Mouse (Mus musculus) midbrain, embryonic 16.5 days (tissue): Measurements from ENCODE around the gene Akr1c21. TPM values are rescaled to one million over a fixed set of nuclear protein-coding genes. Genes with fewer than 3 reads are reported as not detected.
"Not testable (repeated sequence)": the region's sequence is repeated elsewhere in the genome, so short reads cannot be mapped to it uniquely, and the experiment has no call there.

ENCODE experiments used
- ATAC-seq: fragments of 200-750 bp; cut with Nextera tagmentation; 2 replicates; pipeline ENCODE4 v1.8.0; 2017; ENCODE audit warnings: moderate TSS enrichment
- H3K27ac ChIP-seq: fragments of 300-500 bp; sonication (generic); 2 replicates; pipeline ENCODE4 v1.5.1; 2014; ENCODE audit warnings: mild to moderate bottlenecking, low read length, mixed read lengths
- H3K27me3 ChIP-seq: fragments of 300-500 bp; sonication (generic); 2 replicates; pipeline ENCODE4 v1.6.1; 2014; ENCODE audit warnings: low read depth, low read length, mixed read lengths; ENCODE audit not compliant: control insufficient read depth, insufficient read depth
- H3K36me3 ChIP-seq: fragments of 300-500 bp; sonication (generic); 2 replicates; pipeline ENCODE4 v1.6.1; 2014; ENCODE audit warnings: mild to moderate bottlenecking, low read length, moderate library complexity, mixed read lengths; ENCODE audit not compliant: control insufficient read depth, insufficient read depth
- H3K4me1 ChIP-seq: fragments of 300-500 bp; sonication (generic); 2 replicates; pipeline ENCODE4 v1.6.1; 2014; ENCODE audit warnings: mild to moderate bottlenecking, low read length, mixed read lengths; ENCODE audit not compliant: control insufficient read depth, insufficient read depth
- H3K4me2 ChIP-seq: fragments of 300-500 bp; sonication (generic); 2 replicates; pipeline ENCODE4 v1.6.1; 2014; ENCODE audit warnings: mild to moderate bottlenecking, low read length, mixed read lengths
- H3K4me3 ChIP-seq: fragments of 300-500 bp; sonication (generic); 2 replicates; pipeline ENCODE4 v1.5.1; 2014; ENCODE audit warnings: low read depth, mild to moderate bottlenecking, low read length, moderate library complexity, mixed read lengths
- H3K9ac ChIP-seq: fragments of 300-500 bp; sonication (generic); 2 replicates; pipeline ENCODE4 v1.6.1; 2014; ENCODE audit warnings: low read depth, low read length, mixed read lengths
- H3K9me3 ChIP-seq: fragments of 300-500 bp; sonication (generic); replicated peaks from 2 replicates; pipeline ENCODE4 v1.6.1; 2014; ENCODE audit warnings: mild to moderate bottlenecking, low read length, mixed read lengths; ENCODE audit not compliant: control insufficient read depth, poor library complexity, severe bottlenecking
- WGBS: fragments of 180-500 bp; shearing (Covaris S2); extraction: QIAGEN DNeasy Blood & Tissue Kit; methylation state at CpG from one replicate; pipeline ENCODE4 v1.1.7; 2014; 5-methylcytosine and 5-hydroxymethylcytosine counted together
- polyA plus RNA-seq: library from polyadenylated mRNA; unstranded; fragments of >200 nt; fragmentation: Nextera tagmentation; extraction: Ambion mirVana; gene quantifications from 2 replicates; pipeline ENCODE4 v1.2.1, GENCODE M21; 2015

The Akr1c21 gene
- not detected in 2 replicates for polyA plus RNA-seq

DNA sequence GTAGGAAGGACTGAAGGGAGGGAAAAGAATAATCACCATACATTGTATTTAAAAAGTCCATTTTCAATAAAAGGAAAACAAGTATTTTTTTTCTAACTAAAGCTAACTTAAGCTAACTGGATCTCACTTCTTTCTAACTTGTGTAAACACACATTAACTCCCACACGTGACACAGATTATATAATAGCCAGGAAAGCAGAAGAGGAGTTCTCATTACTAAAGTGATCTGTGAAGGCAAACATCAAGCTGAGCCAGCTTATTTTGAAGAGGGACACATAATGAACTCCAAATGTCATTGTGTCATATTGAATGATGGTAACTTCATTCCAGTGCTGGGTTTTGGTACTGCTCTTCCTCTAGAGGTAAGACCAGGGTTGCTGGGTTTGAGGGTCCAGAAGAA, at the start of gene Akr1c21:
Akr1c21 (plus strand) TSS at position 205 of the 400 bp plus-strand sequence.
- WGBS = 79% methylated on average over 1 of the region's 1 CpGs
- no peak within 1 kb of the TSS for H3K4me2 ChIP-seq

GRCm38 (mm10) chr13:4559143-4559542, 14.7 kb upstream of the Akr1c21 start:
- WGBS = 69% methylated on average over 1 of the region's 1 CpGs
- H3K36me3 ChIP-seq = no peaks in the 10 kb centered on the region
- ATAC-seq = no peak

More for the DNA sequence above, at the start of gene Akr1c21:
- no peak for ATAC-seq
- Histone ChIP-seq H3K9ac (no peak within 1 kb of the TSS), H3K4me1 (no peaks in the 10 kb centered on the region), H3K4me3 (no peak within 1 kb of the TSS), H3K36me3 (no peaks in the 10 kb centered on the region), H3K27ac (no peak within 1 kb of the TSS), H3K9me3 (no peaks in the 10 kb centered on the region), H3K27me3 (no peaks in the 10 kb centered on the region)

GRCm38 (mm10) chr13:4560500-4560899, 13.4 kb upstream of the Akr1c21 start:
- Histone ChIP-seq H3K27ac (no peak overlapping the region), H3K9ac (no peak overlapping the region), H3K4me1 (no peaks in the 10 kb centered on the region), H3K9me3 (no peaks in the 10 kb centered on the region), H3K27me3 (no peaks in the 10 kb centered on the region), H3K4me2 (no peak overlapping the region), H3K4me3 (no peak overlapping the region), H3K36me3 (no peaks in the 10 kb centered on the region)
- no peak for ATAC-seq

More at GRCm38 (mm10) chr13:4559143-4559542, 14.7 kb upstream of the Akr1c21 start:
- Histone ChIP-seq H3K4me3 (no peak overlapping the region), H3K27me3 (no peaks in the 10 kb centered on the region), H3K27ac (no peak overlapping the region), H3K4me1 (no peaks in the 10 kb centered on the region), H3K9ac (no peak overlapping the region), H3K9me3 (no peaks in the 10 kb centered on the region), H3K4me2 (no peak overlapping the region)

- ATAC-seq = no peak
- no peaks in the 10 kb centered on the region for H3K36me3 ChIP-seq
- H3K27ac ChIP-seq = no peak overlapping the region
- no peak overlapping the region for H3K4me2 ChIP-seq
- WGBS = 80% methylated on average over 2 of the region's 2 CpGs
- no peak overlapping the region for H3K4me3 ChIP-seq
- H3K9me3 ChIP-seq = no peaks in the 10 kb centered on the region
- no peaks in the 10 kb centered on the region for H3K27me3 ChIP-seq
- H3K9ac ChIP-seq = no peak overlapping the region
- no peaks in the 10 kb centered on the region for H3K4me1 ChIP-seq
Measured at GRCm38 (mm10) chr13:4565996-4566395, 7.9 kb upstream of the Akr1c21 start.

GRCm38 (mm10) chr13:4576921-4577320, 3.0 kb downstream of the Akr1c21 start:
- Histone ChIP-seq H3K27me3 (no peaks in the 10 kb centered on the region), H3K4me2 (no peak overlapping the region), H3K9ac (no peak overlapping the region), H3K4me3 (no peak overlapping the region), H3K9me3 (no peaks in the 10 kb centered on the region), H3K36me3 (no peaks in the 10 kb centered on the region), H3K27ac (no peak overlapping the region), H3K4me1 (no peaks in the 10 kb centered on the region)
- ATAC-seq = no peak
- WGBS = 95% methylated on average over 1 of the region's 1 CpGs

DNA sequence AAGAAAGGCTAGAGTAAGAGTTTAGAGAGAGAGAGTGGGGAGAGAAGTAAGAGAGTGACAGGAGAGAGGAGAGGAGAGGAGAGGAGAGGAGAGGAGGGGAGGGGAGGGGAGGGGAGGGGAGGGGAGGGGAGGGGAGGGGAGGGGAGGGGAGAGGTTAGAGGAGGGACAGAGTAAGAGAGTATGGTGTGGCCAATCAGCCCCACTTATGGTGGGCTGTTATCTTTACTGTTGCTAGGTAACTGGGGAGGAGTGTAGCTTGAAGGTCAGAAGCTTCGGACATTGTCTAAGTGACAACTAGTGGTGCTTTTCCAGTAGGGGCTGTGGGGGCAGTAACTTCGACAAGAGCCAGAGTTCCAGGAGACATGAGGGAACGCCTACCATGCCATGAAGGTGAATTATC, 29.6 kb downstream of the Akr1c21 start:
- not testable (repeated sequence) for H3K4me3 ChIP-seq, H3K27me3 ChIP-seq, H3K4me2 ChIP-seq, H3K27ac ChIP-seq, H3K4me1 ChIP-seq, ATAC-seq, H3K9ac ChIP-seq, H3K36me3 ChIP-seq, H3K9me3 ChIP-seq
- 85% methylated on average over 3 of the region's 3 CpGs for WGBS

- no peaks in the 10 kb centered on the region for H3K9me3 ChIP-seq
- H3K27ac ChIP-seq = no peak overlapping the region
- H3K4me1 ChIP-seq = no peaks in the 10 kb centered on the region; the same call in 1 of the 2 replicates
- H3K4me2 ChIP-seq = no peak overlapping the region
- no peak overlapping the region for H3K4me3 ChIP-seq
- H3K9ac ChIP-seq = no peak overlapping the region
- no peaks in the 10 kb centered on the region for H3K27me3 ChIP-seq
- 89% methylated on average over 4 of the region's 4 CpGs for WGBS
- no peak for ATAC-seq
- H3K36me3 ChIP-seq = peaks cover 2% of the 10 kb centered on the region; the same call in 1 of the 2 replicates
Measured at GRCm38 (mm10) chr13:4606821-4607220, 32.9 kb downstream of the Akr1c21 start.

GRCm38 (mm10) chr13:4608530-4608929, 34.7 kb downstream of the Akr1c21 start:
- Histone ChIP-seq H3K27ac (peak overlapping the region; percentile 80), H3K36me3 (peaks cover 2% of the 10 kb centered on the region; the same call in 1 of the 2 replicates), H3K9me3 (no peaks in the 10 kb centered on the region), H3K9ac (peak overlapping the region; percentile 68), H3K4me2 (peak overlapping the region; percentile 78), H3K4me1 (no peaks in the 10 kb centered on the region; the same call in 1 of the 2 replicates), H3K4me3 (peak overlapping the region; percentile 61), H3K27me3 (no peaks in the 10 kb centered on the region)
- no peak; the same call in 1 of the 2 replicates for ATAC-seq
- 17% methylated on average over 9 of the region's 9 CpGs for WGBS

DNA sequence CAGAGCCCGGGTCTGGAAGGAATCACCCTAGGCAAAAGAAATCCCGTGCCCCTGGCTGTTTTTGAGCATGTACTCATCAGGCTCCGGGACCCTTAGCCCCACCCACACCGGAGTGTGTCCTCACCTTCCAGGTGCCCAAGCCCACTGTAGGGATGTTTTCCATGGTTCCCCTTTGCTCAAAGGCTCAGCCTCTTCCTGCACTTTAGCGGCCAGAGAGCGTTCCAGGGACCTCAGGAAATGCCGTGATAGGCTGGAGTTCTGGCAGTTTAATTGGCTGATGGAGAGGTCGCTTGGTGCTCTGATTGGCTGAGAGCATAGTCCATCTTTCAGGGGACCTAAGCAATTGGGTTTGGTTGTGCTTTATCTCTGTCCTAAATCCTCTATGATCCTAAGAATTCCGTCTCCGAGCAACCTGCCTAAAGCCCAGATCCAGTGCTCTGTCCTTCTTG, 35.1 kb downstream of the Akr1c21 start, which contains the start of gene Akr1e1:
Akr1e1 (minus strand) TSS at position 214 of the 449 bp plus-strand sequence.
- peak within 1 kb of the TSS; percentile 87 for H3K27ac ChIP-seq
- 5% methylated on average over 10 of the region's 10 CpGs for WGBS
- peak within 1 kb of the TSS; percentile 61 for H3K4me3 ChIP-seq
- H3K4me2 ChIP-seq = peak within 1 kb of the TSS; percentile 78
- no peaks in the 10 kb centered on the region for H3K9me3 ChIP-seq
- ATAC-seq = peak; percentile 100
- H3K4me1 ChIP-seq = no peaks in the 10 kb centered on the region; the same call in 1 of the 2 replicates
- peaks cover 2% of the 10 kb centered on the region; the same call in 1 of the 2 replicates for H3K36me3 ChIP-seq
- H3K27me3 ChIP-seq = no peaks in the 10 kb centered on the region
- peak within 1 kb of the TSS; percentile 70 for H3K9ac ChIP-seq
